Mouse (Mus musculus): Measurements from ENCODE around the gene Skint4. TPM values are rescaled to one million over a fixed set of nuclear protein-coding genes. Genes with fewer than 3 reads are reported as not detected.

The Skint4 gene
- total RNA-seq (2021): not detected
- long read RNA-seq: 0 reads

DNA sequence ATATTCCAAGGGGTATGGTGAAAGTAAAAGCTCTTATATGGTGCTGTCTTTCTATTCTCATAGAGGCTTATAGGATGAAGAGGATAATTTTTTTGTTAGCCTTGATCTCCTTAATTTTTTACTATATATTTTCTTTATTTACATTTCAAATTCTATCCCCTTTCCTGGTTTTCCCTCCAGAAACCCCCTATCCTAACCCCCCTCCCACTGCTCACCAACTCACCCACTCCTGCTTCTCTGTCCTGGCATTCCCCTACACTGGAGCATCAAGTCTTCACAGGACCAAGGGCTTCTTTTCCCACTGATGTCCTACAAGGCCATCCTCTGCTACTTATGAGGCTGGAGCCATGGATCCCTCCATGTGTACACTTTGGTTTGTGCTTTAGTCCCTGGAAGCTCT lies at the start of gene Skint4:
TSS of gene Skint4 (plus strand) at position 301 of the 400 bp plus-strand sequence.
- no peak for DNase-seq (ENCODE audit: low spot score in 2 of 2)

Other genes starting within 250 kb of the Skint4 start
- gene Slc5a9, start 169.1 kb upstream of the Skint4 start, total RNA-seq (2021): not detected
- under 1 TPM in 1 of 2 experiments, not detected in 1; 0.62 TPM for gene Skint8, start 152.6 kb upstream of the Skint4 start, total RNA-seq (2021)
- gene Skint7, start 99.1 kb upstream of the Skint4 start, total RNA-seq (2021): under 1 TPM in 1 of 2 experiments, not detected in 1; 0.22 TPM
- not detected for gene Skint1, start 65.7 kb upstream of the Skint4 start, total RNA-seq (2021)
- not detected for gene Skint3, start 160.2 kb downstream of the Skint4 start, total RNA-seq (2021)

All from layer of hippocampus, postnatal 10 days (tissue).